16 mouse cellular contexts compared by ENCODE assay signal in the genomic region with DNA sequence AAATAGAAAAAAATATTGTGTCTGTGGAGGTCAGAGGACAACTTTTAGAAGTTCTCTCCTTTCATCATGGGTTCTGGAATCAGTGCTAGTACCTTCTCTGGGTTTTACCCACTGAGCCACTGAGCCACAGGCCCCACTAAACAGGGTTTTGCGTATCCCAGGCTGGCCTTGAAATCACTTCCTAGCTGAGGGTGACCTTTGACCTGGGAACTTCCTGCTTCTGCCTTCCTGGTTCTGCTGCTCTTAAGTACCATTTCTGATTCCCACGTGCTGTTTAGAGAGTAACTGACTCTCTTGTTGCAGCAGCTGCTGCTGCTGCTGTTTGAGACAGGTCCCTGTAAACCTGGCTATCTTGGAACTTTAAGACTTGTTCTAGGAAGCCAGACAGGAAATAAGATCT.
DNase-seq lines count a peak whose midpoint lies in the region.
"Had no signal": no experiment of that assay in that cellular context is flagged by ENCODE, and none has a peak within 500 bp of the region (broad histone marks: within the 10 kb centered on the region; RNA-seq: fewer than 3 reads in every experiment).

No protein-coding gene starts in this region.

- DNase-seq in 416B (ENCODE audit: low read depth) (peak; percentile 41), A20 (ENCODE audit: low read depth, low spot score) (peak; percentile 16), ZHBTc4 (ENCODE audit: low read depth, low spot score) (peak; percentile 56), adipocyte (ENCODE audit: low spot score) (no peak)
- DNase-seq in mesoderm, embryonic 11.5 days (ENCODE audit: low read depth, low spot score), result peak; percentile 30
- no peak for DNase-seq in kidney, adult 9 months
- DNase-seq in kidney, postnatal 10 days, result no peak
- DNase-seq: cerebellum, adult 11-12 months; cerebellum, postnatal 25 days; embryo, embryonic 11 days; gastrocnemius, postnatal 10 days; heart, adult 18-20 months; heart, postnatal 14 days; layer of hippocampus, adult 9-11 months; lung, adult 2 months; thymus, postnatal 14 days had no signal

Comparison
In these comparisons a context has a peak if more than half of its experiments do, and no peak if none do; other contexts are left out.
1. DNase-seq: peak in 416B (single experiment), A20 (single experiment), ZHBTc4 (single experiment) and mesoderm, embryonic 11.5 days (single experiment); none in kidney, adult 9 months (single experiment), adipocyte (single experiment) and kidney, postnatal 10 days (single experiment).